Mouse (Mus musculus) cortical plate, adult 2 months (tissue): ENCODE measurements around the gene Gli3. TPM values are rescaled to one million over a fixed set of nuclear protein-coding genes. Genes with fewer than 3 reads are reported as not detected.

ENCODE experiments used
- H3K27ac ChIP-seq: fragments of 200-500 bp; 2 replicates; pipeline ENCODE4 v1.5.1; 2012; ENCODE audit warnings: low read length, control low read depth, inconsistent platforms; ENCODE audit not compliant: insufficient read depth
- H3K4me1 ChIP-seq: fragments of 200-500 bp; 2 replicates; pipeline ENCODE4 v1.6.1; 2011; ENCODE audit warnings: low read length; ENCODE audit not compliant: control insufficient read depth, insufficient read depth
- H3K4me3 ChIP-seq: fragments of 200-500 bp; 2 replicates; pipeline ENCODE4 v1.5.1; 2011; ENCODE audit warnings: mild to moderate bottlenecking, low read length, control low read depth; ENCODE audit not compliant: insufficient read depth
- CTCF ChIP-seq: fragments of 200-500 bp; IDR thresholded peaks from 2 replicates; pipeline ENCODE4 v1.5.1; 2011; ENCODE audit warnings: mild to moderate bottlenecking, control low read depth, low read length; ENCODE audit not compliant: insufficient read depth; ENCODE audit errors: extremely low read depth
- POLR2A ChIP-seq: fragments of 200-500 bp; IDR thresholded peaks from 2 replicates; pipeline ENCODE4 v1.6.1; 2011; ENCODE audit warnings: mild to moderate bottlenecking, low read length, control low read depth; ENCODE audit not compliant: insufficient read depth; ENCODE audit errors: extremely low read depth
- polyA plus RNA-seq: library from polyadenylated mRNA; depleted of rRNA; stranded (reverse); fragments of >200 nt; gene quantifications from 2 replicates; pipeline ENCODE4 v1.2.3, GENCODE M21; 2012

The Gli3 gene
- polyA plus RNA-seq, 1 experiment = 3.9 TPM

DNA sequence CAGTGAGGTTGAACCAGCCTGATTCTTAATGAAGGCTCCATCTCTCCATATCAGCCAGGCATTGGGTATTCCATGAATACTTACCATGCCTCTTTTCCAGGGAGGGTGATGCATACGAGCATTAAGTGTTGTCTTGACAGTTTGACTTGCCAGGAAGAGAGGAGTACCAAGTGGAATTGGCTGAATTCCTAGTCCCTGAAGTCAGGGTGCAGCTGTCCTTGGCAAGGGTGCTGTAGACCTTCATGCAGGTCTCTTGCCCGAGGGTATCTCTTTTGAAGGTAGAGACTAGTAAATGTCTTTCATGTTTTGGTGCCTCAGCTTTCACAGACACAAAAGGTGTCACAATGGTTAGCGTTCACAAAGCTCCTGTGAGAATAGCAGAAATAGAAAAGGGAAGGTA, 59.1 kb downstream of the Gli3 start:
- H3K4me3 ChIP-seq = no peak overlapping the region
- no peak overlapping the region for H3K27ac ChIP-seq
- TF ChIP-seq CTCF = no peak
- TF ChIP-seq POLR2A = no peak
- no peaks in the 10 kb centered on the region; the same call in 1 of the 2 replicates for H3K4me1 ChIP-seq

DNA sequence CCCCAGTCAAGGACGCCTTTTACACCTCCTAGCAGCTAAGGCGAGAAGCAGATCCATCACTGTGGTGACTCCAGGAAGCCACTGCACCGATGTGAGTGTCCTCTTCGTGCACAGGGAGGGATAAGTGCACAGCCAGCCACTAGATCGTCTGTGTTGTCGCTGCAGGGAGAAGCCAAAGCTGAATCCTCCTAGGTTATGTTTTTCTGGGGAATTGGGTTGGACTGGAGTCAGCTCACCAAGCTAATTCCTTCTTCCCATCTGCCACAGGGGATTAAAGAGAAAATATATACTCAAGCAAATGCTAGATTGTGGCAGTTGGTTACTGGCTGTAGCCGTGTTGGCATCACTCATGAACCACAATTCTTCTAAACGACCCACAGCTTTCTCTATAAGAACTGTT, 61.2 kb downstream of the Gli3 start:
- TF ChIP-seq POLR2A = no peak
- TF ChIP-seq CTCF = no peak
- Histone ChIP-seq H3K27ac (no peak overlapping the region), H3K4me1 (no peaks in the 10 kb centered on the region; the same call in 1 of the 2 replicates), H3K4me3 (no peak overlapping the region)

DNA sequence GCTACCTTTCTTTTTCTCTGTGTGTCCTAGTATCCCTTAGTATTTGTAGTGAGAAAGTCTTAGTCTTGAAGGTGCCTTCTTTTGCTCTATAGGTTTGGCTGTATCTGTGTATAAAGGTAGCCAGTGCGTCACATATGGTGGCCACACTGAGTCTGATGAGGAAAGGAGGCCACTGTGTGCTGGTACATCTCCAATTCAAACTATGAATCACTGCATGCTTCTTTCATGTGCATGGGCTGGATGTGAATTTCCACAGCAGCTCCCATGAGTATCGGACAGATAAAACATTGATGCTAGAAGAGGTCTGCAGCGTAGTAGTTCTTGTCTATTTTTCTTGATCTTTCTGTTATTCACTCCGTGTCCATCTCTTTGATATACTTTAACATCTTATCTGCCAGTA, 63.7 kb downstream of the Gli3 start:
- no peak overlapping the region for H3K27ac ChIP-seq
- TF ChIP-seq POLR2A = no peak
- no peak for TF ChIP-seq CTCF
- H3K4me1 ChIP-seq = no peaks in the 10 kb centered on the region; the same call in 1 of the 2 replicates
- H3K4me3 ChIP-seq = no peak overlapping the region

DNA sequence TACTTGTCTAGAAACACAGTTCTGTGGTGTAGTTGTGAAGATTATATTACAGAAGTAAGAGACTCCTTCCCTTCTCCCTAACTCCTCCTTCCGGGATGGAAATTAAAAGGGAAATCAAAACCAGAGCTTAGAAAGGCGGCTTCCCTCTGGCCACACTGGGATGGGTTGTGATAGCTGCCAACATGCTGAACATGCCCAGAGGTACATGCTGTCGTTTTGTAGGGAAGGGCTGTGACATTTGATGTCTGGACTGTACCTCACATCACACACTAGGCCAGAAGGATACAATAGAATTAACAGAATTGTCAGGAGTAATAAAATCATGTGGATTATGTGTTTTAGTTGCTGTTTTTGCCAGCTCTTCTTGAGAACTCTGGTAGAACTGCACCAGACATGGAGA, 68.5 kb downstream of the Gli3 start:
- H3K4me3 ChIP-seq = no peak overlapping the region
- no peaks in the 10 kb centered on the region for H3K4me1 ChIP-seq
- TF ChIP-seq POLR2A (no peak), CTCF (no peak)
- no peak overlapping the region for H3K27ac ChIP-seq

DNA sequence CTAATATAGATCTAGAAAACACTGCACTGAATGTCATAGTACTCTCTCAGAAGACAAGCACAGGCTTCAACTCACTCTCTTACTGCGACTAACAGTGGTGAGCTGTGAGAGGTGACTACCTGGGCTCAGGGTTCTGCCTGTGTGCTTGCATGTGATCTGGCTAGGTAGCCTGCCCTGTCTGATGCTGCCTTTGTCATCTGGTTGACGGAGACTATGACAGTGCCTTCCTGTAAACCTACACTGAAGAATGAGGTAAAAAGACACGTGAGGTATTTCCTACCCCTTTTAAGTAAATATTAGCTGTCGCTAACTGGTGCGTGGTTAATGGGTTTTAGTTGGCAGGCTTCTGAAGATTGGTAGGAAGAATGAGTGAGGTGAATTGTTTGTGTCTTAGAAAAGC, 74.2 kb downstream of the Gli3 start:
- Histone ChIP-seq H3K4me3 (no peak overlapping the region), H3K27ac (no peak overlapping the region), H3K4me1 (no peaks in the 10 kb centered on the region)
- no peak for TF ChIP-seq CTCF
- no peak for TF ChIP-seq POLR2A

DNA sequence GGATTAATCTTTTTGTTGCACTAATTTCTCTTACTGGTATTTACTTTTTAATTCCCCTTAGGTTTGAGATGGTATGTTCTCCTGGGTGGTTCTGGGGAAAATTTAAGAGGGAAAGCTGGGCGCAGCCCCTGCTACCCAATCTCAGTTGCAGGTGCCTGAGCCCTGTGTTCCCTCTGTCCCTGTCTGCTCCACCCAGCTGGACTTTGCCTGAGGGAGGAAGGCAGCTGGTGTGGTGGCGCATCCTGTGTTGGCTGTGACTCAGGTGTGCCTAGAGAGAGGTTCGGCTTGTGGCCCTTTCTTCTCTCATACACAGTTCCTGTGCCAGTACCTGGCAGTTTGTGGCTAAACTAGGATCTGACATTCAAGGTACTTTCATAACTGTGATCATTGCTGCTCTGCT, 74.6 kb downstream of the Gli3 start:
- no peak overlapping the region for H3K27ac ChIP-seq
- no peaks in the 10 kb centered on the region for H3K4me1 ChIP-seq
- no peak overlapping the region for H3K4me3 ChIP-seq
- TF ChIP-seq CTCF (no peak), POLR2A (no peak)

DNA sequence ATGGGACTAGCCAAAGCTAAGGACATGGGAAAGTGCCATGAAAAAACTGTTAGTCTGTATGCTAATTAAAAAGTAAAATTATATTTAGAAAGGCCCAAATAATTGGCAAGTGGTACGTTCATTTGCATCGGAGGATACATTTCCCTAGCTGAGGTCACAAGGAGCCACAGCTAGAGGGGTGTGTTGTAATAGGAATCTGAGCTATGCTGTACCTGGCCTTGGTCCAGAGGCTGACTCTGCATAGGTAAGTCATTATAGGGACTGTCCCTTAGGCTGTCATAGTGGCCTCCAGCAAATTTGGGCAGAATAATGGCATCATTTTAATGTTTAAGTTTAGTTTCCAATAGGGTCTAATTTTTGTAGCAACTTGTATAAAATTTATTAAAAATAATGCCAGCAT, 75.4 kb downstream of the Gli3 start:
- H3K27ac ChIP-seq = no peak overlapping the region
- H3K4me3 ChIP-seq = no peak overlapping the region
- no peaks in the 10 kb centered on the region for H3K4me1 ChIP-seq
- TF ChIP-seq CTCF (no peak), POLR2A (no peak)

DNA sequence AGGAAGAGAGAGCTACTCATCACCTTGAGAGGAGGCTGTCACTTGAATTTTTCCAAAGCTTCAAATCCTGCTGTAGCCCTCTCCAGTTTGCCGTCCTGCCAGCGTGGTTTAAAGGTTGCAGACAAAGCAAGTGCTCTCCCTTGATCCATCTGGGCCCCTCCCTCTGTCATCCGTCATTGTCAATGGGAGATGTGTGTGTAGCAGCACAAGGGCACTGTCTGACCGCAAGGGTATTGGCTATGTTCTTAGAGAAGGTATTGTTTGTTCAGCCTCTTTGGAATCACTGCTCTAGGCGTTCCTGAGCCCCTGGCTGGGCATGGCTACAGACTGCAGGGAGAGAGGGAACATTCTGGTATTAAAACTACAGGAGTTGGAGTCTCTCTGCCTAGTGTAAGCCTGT, 79.0 kb downstream of the Gli3 start:
- no peak overlapping the region for H3K4me3 ChIP-seq
- TF ChIP-seq CTCF (no peak), POLR2A (no peak)
- peak overlapping the region; percentile 65; the same call in 1 of the 2 replicates for H3K27ac ChIP-seq
- H3K4me1 ChIP-seq = peaks cover 2% of the 10 kb centered on the region; the same call in 1 of the 2 replicates

DNA sequence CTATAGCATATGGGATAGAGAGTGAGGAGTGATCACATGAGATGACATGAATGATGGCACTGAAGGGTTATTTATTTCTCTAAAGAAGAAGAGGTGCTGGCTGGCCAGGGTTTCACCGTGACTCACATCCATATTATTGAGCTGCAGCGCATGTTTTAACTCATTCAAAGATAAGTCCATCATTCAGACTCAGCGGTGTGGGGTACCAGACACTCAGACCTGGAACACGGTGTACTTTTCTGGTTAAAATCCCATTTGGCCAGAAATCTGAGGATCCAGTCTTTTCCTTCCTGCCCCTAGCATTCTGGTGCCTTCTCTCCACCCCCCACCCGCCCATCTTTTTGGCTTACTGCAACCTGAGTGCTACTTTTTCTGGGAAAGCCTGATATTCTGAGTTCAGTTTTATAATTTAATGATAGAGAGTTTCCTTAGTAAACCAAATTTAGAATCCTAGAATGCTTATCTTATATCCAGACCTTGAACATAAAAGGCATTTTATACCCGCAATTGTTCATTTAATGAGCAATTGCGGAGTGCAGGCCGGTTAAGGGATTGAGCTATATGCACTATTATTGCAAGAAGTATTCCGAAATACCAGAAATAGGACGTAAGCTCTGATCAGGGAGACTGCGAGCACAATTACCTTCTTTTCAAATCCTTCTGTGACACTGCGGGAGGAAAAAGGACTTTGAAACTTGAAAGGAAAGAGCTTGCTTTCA, 80.3 kb downstream of the Gli3 start:
- H3K27ac ChIP-seq = peak overlapping the region; percentile 71
- H3K4me3 ChIP-seq = no peak overlapping the region
- H3K4me1 ChIP-seq = peaks cover 2% of the 10 kb centered on the region; the same call in 1 of the 2 replicates
- no peak for TF ChIP-seq POLR2A

DNA sequence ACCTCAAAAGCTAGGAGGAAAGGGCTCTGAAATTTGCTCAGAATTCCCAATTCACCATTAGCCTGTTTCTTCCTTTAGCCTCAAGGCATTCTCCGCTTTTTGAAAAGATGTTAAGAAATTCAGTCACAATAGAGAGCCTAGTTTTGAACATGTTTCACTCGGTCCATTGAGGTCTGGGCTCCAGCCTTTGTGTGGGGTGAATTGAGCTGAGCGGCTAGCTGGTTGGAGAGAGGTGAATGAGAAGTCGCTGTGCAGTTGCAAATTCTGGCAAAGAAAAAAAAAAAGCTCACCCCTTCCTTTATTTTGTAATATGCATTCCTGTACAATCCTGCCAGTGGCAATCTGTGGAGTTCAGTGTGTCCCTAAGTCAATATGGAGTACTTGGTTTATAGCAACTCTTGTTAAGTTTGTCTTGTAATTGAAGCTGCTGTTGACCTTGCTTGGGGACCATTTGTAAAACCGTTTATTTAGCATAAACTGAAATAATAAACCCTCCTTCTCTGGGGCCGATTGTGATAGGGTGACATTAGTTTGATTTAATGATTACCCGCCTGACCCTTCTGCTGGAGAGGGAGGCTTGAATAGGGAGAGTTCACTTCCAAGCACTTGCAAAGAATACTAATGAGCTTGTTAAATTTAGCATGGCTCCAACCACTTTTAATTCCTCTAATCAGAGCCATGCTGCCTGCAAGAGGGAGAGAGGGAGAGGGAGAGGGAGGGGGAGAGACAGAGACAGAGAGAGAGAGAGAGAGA, 81.0 kb downstream of the Gli3 start:
- Histone ChIP-seq H3K27ac (no peak overlapping the region), H3K4me1 (peaks cover 2% of the 10 kb centered on the region; the same call in 1 of the 2 replicates), H3K4me3 (no peak overlapping the region)
- no peak for TF ChIP-seq CTCF
- TF ChIP-seq POLR2A = no peak

DNA sequence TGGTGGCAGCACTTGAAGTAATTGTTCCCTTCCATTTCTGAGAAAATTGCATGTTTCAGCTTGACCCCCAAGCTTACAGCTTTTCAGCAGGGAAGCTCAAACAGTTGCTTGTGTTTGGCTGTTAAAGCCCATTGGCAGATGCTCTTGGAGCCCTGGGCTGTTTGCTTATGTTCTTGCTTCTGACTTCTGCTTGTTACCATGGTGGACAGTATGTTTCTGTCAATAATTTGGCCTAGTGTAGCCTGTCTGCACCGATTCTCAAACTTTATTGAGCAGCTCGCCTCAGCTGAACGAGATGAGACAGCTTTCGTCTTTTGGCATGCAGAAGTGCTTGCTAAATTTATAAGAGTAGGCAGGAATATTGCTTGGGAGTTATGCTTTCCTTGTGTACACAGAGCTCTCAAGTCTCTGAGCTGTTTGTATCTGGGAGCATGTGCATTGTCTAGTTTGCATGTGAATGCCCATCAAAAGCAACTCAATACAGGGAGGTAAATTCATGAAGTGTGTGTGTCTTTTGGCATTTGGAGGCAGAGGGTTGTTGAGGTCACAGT, 82.4 kb downstream of the Gli3 start:
- H3K27ac ChIP-seq = peak overlapping the region; percentile 61; the same call in 1 of the 2 replicates
- H3K4me3 ChIP-seq = no peak overlapping the region
- TF ChIP-seq POLR2A (no peak), CTCF (no peak)
- H3K4me1 ChIP-seq = peaks cover 2% of the 10 kb centered on the region; the same call in 1 of the 2 replicates
